Mouse (Mus musculus) lung, postnatal 14 days (tissue): Measurements from ENCODE around the gene A730071L15Rik.

Experiments used
- DNase-seq: peaks from one replicate; pipeline ENCODE4 v3.0.0; 2021

A730071L15Rik gene

GRCm38 (mm10) chr11:6184202-6184935, 15.5 kb upstream of the A730071L15Rik start:
- DNase-seq: no peak

GRCm38 (mm10) chr11:6187399-6187798, 12.4 kb upstream of the A730071L15Rik start:
- DNase-seq: no peak

- peak; percentile 94 for DNase-seq
These were observed 12.0 kb upstream of the A730071L15Rik start for GRCm38 (mm10) chr11:6187878-6188277.

- DNase-seq: no peak
These were observed 3.0 kb upstream of the A730071L15Rik start for GRCm38 (mm10) chr11:6196780-6197179.

GRCm38 (mm10) chr11:6198449-6198848, 1.4 kb upstream of the A730071L15Rik start:
- DNase-seq: no peak

GRCm38 (mm10) chr11:6200087-6200569, 299 bp downstream of the A730071L15Rik start, which contains the start of gene Nudcd3:
TSS of gene Nudcd3 (minus strand) at chr11:6200415.
- DNase-seq: peak; percentile 87

GRCm38 (mm10) chr11:6200570-6200969, 741 bp downstream of the A730071L15Rik start:
- no peak for DNase-seq

- DNase-seq: no peak
These were observed 7.3 kb downstream of the A730071L15Rik start for GRCm38 (mm10) chr11:6207090-6207489.

- DNase-seq: no peak
These were observed 8.3 kb downstream of the A730071L15Rik start for GRCm38 (mm10) chr11:6208158-6208557.

- DNase-seq: no peak
These were observed 17.0 kb downstream of the A730071L15Rik start for GRCm38 (mm10) chr11:6216834-6217233.

- DNase-seq: no peak
These were observed 18.5 kb downstream of the A730071L15Rik start for GRCm38 (mm10) chr11:6218189-6218896.

GRCm38 (mm10) chr11:6219967-6220366, 20.1 kb downstream of the A730071L15Rik start:
- DNase-seq: no peak

GRCm38 (mm10) chr11:6222187-6222586, 22.4 kb downstream of the A730071L15Rik start:
- DNase-seq: no peak

GRCm38 (mm10) chr11:6224541-6225229, 24.9 kb downstream of the A730071L15Rik start:
- no peak for DNase-seq

- DNase-seq: no peak
These were observed 30.2 kb downstream of the A730071L15Rik start, which contains the start of gene Npc1l1 for GRCm38 (mm10) chr11:6230012-6230411. TSS of gene Npc1l1 (minus strand) at chr11:6230143.

- DNase-seq: no peak
These were observed 33.2 kb downstream of the A730071L15Rik start for GRCm38 (mm10) chr11:6233025-6233424.

GRCm38 (mm10) chr11:6244707-6245106, 44.9 kb downstream of the A730071L15Rik start:
- no peak for DNase-seq
